Mouse (Mus musculus) lung, adult 18-20 months (tissue): ENCODE results near the gene Pqlc2.

Experiments used
- DNase-seq, 2 experiments: peaks; one replicate each; pipeline ENCODE4 v3.0.0; 2022; ENCODE audit warnings: mixed read lengths in 2 of 2

Pqlc2 gene

DNA sequence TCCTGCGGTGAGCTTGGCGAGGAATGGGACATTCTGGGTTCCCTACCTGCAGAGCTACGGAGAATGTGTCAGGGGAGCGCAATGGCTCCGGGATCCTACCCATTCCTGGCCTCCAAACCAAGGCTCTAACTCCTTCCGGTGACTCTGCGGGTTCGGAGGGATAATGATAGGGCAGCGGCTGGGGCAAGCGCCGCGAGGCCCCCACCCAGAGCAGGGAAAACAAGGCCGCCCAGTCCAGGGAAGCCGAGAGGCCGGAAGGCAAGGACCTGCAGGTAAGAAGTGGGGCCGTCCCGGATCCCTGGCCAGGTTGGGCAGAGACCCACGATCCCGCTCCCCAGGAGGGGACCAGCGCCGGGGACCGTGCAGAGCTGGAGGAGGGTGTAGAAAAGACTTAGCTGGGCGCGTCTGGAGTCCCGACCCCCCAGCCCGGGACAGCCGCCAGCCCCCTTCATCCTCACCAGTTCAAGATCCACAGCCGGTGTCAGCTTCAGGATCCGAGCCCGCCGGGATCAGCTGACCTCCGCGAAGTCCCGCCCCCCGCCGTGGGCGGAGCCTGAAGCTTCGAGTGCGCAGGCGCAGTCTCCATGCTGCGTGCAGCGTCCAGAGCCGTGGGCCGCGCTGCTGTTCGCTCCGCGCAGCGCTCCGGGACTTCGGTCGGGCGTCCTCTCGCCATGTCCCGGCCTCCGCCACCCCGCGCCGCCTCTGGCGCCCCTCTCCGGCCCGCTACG is at the start of gene Pqlc2, which contains the start of gene Akr7a5:
Gene Pqlc2, minus strand, starts transcription at position 538 of the 728 bp plus-strand sequence.
Gene Akr7a5, plus strand, starts transcription at position 574 of the 728 bp plus-strand sequence.
- DNase-seq: peak; percentile 96 to 97

DNA sequence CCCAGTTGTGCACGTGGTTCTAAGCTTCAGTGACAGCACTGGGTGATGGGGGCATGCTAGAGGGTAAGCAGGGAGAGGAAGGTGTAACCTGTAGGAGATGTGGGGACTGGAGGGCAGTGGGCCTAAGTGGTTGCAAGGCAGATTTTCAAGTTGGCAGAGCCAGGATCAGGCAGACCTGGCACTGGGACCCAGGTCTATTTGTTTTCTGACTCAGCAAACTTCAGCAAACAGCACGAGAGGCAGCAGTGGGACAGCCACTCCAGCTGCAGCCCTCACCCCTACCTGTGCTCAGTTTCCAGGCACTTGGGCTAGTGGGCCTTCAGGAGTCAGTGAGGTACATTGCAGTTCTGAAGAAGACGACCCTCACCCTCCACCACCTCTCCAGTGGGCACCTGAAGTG is 46.7 kb upstream of the Pqlc2 start:
- DNase-seq: peak; percentile 58

DNA sequence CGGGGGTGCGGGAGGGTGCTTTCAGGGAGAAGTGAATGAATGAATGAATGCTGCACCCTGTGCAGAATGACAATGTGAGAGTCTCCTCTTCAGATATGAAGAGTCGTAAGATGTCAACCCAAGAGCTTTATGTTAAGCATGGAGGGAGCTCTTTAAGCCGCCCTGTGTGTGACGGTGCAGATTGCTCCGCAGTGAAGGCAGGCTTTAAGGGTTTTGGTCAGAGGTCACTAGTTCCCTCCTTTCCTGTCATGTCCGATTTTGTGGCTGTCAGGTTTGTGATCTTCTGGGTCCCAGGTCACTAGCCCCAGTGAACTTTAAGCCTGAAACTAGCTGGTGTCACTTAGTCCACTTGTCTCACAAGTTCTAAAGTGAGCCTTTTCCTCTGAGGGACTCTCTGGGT is 42.3 kb upstream of the Pqlc2 start:
- no peak for DNase-seq

DNA sequence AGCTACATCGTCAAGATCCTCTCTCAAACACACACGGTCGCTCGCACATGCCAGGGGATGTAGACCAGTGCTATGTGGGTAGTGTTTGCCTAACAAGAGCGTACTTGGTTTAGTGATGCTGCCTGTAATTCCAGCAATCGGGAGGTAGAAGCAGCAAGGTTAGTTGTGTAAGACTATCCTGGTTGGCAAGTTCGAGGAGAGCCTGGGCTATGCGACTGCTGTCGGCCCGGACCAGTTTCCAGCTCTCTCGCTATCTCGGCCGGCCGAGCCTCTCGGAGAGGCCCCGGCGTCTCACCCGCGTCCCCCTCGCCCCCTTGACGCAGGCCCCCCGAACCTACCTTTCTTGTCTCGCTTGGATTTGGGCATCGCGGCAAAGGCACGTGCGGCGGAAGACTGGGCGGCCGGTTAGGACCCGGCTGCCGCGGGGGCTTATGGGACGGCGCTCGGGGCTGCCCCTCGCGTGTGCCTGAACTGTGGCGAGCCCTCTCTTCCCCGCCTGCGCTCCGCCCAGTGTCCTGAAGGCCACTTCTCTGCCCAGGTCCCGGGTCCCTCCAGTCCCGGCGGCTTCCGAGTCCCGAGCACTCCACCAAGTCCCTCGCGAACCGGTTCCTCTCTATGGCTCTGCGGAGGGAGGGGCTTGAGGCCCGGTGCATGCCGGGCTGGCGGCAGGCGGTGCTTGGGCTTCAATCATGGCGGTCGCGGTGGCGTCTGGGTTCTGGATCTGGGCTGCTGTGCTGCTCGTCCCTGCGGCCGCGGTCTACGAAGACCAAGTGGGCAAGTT is 41.6 kb upstream of the Pqlc2 start, which contains the start of the genes Mrto4, Emc1 and Ubr4:
Gene Mrto4, minus strand, starts transcription at position 646 of the 781 bp plus-strand sequence.
Gene Emc1, plus strand, starts transcription at position 657 of the 781 bp plus-strand sequence.
Gene Ubr4, plus strand, starts transcription at position 679 of the 781 bp plus-strand sequence.
- peak; percentile 86 to 88 for DNase-seq

DNA sequence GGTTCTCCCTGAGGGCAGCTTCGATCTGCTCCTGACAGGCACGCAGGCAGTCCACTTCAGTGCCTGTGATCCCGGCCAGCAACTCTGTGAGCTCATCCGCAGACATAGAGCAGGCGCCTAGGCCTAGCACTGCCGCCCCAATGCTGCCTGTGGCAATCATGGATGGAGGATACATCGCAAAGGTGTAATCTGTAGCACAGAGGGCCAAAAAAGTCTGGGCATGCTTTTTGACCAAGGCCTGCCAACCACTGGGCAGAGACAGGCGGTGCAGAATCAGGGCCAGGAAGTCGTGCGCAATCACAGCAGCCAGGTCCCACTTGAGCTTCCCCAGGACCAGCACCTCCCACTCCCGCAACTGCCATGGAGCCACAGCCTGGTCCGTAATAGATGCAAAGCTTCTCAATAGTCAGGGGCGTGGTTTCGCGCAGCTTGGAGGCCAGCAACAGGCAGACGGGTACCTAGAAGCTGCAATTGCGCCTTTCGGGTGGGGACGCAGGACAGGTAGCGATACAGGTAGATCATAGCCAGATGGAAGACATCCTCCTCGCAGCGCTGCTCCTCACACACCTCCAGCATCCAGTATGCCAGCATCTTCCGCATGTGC is 35.0 kb upstream of the Pqlc2 start:
- DNase-seq: no peak

DNA sequence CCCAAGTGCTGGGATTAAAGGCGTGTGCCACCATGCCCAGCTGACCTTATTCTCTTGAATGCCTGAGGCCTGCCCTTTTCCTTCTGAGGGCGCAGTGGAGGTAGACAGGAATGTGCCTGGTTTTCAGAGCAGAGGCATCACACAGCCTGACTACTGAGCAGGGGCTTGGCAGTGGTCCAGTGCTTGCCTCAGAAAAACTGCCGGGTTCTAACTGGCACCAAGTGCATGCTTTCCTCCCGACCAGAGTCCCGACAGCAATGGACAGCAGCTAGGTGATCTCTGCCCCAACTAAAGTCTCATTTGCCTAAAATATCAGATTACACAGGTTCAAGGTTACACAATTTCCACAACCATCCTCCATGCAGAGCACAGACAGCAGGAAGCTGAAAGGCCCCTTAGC is 33.2 kb upstream of the Pqlc2 start:
- no peak for DNase-seq

DNA sequence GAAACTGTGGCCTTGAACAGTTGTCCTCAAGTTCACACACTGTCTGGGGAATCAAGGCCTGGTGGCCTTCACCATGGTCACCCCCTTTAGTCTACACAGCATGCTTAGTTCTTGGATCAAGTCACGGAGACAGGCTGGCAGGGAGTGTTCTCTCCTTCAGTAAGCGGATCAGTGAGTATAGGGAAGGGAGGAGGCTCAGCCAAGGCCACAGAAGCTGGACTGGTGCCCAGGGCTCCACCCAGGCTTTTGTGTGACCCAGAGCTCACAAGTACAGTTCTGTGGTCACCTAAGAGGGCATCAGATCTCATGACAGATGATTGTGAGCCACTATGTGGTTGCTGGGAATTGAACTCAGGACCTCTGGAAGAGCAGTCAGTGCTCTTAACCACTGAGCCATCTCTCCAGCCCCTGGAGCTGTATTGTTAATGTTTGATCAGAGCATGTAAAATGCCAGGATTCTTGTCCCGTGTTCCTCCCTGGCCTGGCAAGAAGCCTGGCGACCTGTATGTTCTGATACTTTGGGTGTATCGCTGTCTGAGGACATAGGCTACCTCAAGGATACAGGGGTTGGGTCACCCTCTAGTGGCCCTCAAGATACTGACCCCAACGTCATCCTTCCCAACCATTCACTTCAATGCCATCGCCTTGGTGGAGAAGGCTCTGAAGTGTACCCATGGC is 31.2 kb upstream of the Pqlc2 start:
- peak; percentile 47 to 51 for DNase-seq

DNA sequence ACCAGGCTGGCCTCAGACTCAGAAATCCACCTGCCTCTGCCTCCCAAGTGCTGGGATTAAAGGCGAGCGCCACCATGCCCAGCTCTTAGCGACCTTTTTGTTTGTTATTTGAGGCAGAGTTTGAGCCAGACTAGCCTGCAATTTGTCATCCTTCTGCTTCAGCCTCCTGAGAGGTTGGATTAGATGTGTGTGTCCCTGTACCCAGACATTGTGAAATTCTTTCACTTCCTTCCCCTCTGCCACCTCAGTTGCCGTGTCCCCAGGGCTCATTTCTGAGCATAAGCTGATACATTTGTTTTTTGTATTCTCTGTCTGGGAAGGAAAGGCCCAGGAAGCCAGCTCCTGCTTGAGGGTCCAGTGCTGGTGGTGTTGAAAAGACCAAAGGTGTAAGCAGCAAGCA is 30.3 kb upstream of the Pqlc2 start:
- DNase-seq: no peak

DNA sequence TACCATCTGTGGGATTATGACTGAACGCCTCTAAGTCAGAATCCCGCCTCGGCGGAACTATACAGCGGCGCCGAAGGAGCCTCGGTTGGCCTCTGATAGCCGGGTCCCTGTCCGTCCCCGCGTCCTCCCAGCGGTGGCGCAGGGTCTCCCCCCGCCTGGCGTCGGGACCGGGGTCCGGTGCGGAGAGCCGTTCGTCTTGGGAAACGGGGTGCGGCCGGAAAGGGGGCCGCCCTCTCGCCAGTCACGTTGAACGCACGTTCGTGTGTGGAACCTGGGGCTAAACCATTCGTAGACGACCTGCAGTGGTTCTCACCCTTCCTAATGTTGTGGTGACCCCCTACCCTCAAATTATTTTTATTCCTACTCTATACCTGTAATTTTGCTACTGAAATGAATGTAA is 27.6 kb upstream of the Pqlc2 start:
- no peak for DNase-seq

DNA sequence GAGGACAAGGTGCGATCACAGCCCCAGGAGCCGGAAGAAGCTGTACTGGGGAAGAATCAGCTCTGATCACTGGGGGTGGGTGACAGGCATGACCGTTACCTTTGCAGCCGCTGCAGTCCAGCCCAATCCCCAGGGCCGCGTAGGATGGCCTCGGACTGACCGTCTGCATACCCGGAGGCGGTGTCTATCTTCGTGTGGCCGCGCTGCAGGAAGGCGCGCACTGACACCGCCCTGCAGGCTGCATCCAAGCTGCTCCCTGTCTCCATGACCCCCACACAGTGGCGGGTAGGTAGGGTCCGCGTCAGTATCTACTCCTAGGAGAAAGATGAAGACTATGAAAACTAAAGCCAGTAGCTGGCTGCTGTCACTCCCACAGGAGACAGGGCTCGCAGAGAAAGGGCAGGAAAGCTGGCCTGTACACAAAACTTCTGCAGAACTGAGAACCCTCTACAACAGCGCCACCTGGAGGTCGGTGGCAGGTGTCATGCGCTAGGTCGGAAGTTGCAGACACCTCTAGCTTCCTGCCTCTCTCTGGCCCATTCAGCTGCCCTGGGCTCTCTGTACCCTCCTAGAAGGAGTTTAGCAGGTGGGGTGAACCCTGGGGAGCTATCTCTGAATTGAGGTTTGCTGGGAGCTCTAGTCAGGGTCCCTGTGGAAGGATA is 26.4 kb upstream of the Pqlc2 start:
- peak; percentile 74 to 79 for DNase-seq

DNA sequence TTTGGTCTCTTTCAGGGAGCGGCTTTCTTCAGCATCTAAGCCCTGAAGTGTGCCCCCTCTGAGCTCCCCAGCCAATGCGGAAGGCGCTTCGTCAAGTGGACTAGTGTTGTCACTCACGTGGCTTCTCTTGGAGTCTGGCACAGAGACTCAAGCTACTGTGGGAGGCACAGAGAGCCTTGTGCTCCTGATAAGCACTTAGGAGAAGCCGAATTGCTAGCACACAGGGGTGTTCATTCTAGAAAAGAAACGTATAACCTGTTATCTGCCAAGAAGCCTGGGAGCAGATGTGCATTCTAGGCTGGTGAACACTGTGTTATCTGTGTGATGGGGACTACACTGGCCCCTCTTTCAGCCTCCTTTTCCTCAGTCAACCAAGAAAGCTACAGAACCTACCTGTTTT is 25.0 kb upstream of the Pqlc2 start:
- peak in 1 of 2 experiments; percentile 11 for DNase-seq

DNA sequence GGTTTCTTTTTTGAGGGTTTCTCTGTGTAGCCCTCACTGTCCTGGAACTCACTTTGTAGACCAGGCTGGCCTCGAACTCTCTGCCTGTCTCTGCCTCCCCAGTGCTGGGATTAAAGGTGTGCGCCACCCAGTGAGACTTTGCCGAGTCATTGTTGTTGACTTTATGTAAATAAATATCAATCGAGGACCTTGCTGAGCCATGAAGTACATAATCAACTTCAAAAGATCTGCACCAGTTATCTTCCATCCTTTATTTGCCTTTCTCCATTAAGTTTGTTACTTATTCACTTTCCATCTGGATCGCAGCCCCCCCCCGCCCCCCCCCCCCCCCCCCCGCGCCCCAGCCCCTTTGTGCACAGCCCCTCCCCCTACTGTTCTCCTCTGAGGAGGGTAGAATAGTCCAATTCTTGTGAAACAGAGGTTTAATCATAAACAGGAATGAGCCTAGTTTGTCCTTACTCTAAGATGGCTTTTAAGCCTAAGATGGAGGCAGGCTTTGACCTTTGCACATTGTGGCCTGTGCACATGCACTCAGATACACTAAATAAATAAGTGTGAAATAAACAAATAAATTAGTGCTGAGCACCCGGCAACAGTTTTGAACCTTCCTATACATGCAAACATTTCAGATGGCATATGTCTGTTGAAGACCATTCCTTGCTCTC is 24.3 kb upstream of the Pqlc2 start:
- DNase-seq: no peak

DNA sequence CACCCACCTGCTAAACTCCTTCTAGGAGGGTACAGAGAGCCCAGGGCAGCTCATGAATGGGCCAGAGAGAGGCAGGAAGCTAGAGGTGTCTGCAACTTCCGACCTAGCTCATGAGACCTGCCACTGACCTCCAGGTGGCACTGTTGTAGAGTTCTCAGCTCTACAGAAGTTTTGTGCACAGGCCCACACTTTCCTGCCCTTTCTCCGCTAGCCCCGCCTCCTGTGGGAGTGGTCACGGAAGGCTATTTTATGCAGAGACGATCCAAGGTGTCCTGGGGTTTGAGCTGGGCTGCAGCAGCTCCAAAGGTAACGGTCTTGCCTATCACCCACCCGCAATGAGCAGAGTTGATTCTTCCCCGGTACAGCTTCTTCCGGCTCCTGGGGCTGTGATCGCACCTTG is 20.1 kb upstream of the Pqlc2 start:
- DNase-seq: peak; percentile 83 to 88

DNA sequence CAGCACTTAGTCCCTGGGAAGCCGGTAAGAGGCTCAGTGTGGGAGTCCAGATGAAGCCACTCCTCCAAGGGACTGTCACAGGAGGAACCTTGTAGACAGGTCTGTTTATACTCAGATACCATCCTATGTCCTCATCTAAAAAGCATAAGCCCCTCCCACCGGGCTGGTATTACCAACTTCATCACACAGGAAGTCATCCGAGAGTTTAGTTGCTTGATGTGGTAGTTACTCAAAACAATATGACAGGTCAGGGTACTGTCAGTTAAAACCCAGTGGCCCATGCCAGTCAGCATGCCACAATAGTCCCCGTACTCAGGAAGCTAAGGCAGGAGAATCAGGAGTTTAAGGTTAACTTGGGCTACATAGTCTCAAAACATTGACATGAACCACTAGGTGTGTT is 9.2 kb upstream of the Pqlc2 start:
- DNase-seq: no peak

DNA sequence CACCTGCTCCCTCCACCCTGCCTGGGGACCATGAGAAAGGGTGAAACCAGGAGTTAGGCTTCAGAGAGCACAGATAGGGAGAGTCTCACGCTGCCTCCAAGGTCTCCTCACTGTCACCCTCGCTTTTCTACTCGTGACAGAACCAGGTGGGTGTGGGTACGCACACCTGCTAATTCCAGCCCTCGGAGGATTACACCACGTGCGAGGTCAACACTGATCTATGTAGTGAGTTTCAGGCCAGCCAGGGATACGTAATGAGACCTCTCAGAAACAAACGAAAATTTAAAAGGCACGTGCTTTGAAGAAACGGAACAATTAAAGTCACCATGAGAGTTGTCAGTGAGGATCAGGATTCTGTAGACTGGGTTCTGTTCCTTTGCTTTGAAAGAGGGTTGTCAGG is 7.9 kb upstream of the Pqlc2 start:
- no peak for DNase-seq

DNA sequence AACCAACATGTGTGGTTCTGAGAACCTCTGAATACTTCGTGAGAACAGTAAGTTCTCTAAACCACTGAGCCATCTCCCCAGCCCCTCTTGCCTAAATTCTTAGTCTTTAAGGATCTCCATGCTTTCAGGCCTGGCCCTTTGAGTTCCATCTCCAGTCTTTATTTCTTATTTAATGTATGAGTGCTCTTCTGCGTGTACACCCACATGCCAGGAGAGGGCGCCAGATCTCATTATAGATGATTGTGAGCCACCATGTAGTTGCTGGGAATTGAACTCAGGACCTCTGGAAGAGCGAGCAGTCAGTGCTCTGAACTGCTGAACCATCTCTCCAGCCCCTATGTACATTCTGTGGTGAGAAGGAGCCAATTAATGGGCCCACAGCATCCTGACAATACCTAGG is 2.1 kb upstream of the Pqlc2 start:
- peak in 1 of 2 experiments; percentile 32 for DNase-seq

DNA sequence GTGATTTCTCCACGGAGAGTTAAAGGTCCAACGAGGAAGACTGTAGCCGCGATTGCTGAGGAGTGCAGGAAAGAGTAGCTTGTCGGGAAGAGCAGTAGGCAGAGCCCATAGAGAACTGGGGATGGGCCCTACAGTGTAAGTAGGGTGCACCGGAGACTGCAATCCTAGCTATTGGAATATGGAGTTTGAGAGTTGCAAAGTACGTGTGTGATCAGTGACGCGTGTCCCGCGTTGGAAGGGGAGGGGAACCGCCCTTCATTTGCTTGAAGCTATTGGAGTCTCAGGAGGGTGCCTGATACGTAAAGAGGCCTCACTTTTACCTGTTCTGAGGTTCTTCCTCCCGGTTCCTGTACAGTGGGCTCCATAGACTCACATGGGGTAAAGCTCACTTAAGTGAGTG is 1.2 kb upstream of the Pqlc2 start:
- no peak for DNase-seq

DNA sequence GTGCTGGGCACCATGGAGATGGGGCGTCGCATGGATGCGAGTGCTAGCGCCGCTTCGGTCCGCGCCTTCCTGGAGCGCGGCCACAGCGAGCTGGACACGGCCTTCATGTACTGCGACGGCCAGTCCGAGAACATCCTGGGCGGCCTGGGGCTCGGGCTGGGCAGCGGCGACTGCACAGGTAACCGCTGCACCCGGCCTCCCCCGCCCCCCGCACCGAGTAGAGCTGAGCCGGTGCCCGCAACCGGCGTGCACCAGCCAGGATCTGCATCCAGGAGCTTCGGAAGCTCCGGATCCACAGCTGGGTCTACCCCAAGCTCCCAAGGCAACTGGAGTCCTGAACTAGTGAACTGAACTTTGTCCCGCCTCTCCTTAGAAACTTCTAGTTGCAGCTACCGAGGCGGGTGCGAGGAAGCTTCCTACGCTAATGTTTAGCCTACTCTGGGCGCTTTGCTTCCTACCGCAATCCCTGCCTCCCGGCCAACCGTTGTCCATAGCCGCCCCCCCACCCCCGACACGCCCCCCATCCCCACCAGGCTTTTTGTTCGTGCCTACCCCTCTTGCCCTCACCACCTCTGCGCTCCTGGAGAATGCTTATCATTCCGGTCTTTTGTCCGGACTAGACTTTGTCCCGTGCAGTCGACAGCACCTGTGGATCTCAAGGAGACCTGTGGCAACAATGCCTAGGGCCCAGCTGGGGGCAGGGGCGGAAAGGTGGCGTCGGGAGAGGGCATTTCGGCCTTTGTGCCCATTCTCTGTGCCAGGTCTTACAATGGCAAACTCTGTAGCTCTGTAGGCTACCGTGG is 592 bp upstream of the Pqlc2 start:
- DNase-seq: peak in 1 of 2 experiments; percentile 15

DNA sequence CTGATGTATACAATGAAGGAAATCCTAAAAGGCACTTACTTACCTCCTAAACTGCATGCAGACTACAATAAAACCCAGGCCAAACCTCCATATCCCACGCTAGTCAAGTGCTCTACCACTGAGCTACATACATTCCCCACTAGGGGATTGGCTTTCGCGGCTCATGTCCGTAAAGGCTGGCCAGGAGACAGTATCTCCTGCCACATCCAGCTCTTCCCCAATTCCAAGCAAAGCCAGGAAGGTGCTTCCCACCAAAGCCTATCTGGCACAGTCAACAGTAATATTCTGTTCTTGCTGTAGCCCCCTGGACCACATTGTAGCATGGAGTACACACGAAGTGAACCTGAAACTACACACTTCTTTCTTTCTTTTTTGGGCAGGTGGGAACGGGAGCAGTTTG is 857 bp downstream of the Pqlc2 start:
- no peak for DNase-seq

DNA sequence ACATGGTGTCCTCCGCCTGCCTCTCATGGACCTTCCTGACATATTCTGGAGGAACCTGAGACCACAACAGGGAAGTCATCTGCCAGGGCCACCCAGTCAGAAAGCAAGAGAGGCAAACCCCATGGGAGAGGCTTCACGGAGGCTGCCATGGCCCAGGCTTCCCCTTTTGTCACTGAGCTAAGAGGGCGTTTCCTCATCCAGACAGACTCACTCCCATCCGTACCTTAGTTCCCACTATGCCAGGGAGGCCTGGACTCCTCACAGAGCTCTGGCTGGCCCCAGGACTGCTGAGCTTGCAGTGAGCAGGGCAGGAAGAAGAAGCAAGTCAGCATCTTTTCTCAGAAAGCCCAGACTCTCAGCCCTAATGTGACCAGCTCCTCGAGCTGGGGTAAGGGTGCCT is 2.6 kb downstream of the Pqlc2 start:
- peak; percentile 30 to 49 for DNase-seq

DNA sequence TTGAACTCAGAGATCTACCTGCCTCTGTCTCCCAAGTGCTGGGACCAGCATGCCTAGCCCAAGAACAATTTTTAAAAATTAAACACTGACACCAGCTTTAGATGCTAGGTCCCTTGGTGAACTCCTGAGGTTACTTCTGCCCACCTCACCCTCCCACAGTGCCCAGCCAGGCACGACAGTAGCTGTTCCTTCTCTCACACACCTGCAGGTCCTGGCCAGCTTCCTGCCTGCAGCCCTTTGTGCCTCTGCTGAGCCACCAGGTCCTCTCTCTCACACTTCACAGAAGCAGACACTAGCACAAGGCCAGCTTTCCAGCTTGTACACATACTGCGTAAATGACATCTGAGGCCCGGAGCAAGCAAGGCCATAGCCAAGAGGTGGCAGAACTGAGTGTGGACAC is 5.0 kb downstream of the Pqlc2 start:
- DNase-seq: no peak
